Mouse (Mus musculus) embryonic fibroblast, embryonic 13.5 days (primary cell): ENCODE results near the gene Mrpl24.

Experiments used
- CTCF ChIP-seq: IDR thresholded peaks from 2 replicates; pipeline ENCODE4 v1.5.1; 2011; ENCODE audit warnings: mild to moderate bottlenecking, control low read depth, low read length, moderate library complexity, borderline replicate concordance; ENCODE audit not compliant: insufficient read depth
- POLR2A ChIP-seq: IDR thresholded peaks from 2 replicates; pipeline ENCODE4 v1.6.1; 2011; ENCODE audit warnings: low read depth, mild to moderate bottlenecking, control low read depth, low read length, moderate library complexity

DNA sequence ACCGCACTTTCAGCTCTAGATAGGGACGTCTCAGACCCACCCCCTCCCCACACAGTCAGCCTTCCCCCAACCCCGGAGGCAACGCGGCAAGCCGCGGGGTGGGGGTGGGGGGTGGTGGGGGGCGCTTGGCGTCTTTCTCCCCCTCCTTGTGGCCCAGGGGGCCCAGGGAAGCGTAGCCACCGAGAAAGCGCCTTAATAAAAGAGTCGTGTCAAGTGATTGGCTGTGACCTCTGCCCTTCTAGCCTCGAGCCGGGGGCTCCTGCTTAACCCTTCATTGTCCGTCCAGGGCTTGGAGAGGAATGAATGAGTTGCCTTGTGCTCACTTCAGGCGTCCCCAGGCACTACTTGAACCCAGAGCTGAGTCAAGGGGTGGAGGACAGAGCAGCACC, 28.5 kb downstream of the Mrpl24 start:
- TF ChIP-seq POLR2A (no peak), CTCF (no peak)
